Mouse (Mus musculus) bone marrow, adult 2 months (tissue): ENCODE measurements around the gene Olfr765.

Source experiments
- CTCF ChIP-seq: fragments of 200-500 bp; IDR thresholded peaks from 2 replicates; pipeline ENCODE4 v1.5.1; 2011; ENCODE audit warnings: low read length, control low read depth; ENCODE audit not compliant: control insufficient read depth, insufficient read depth
- POLR2A ChIP-seq: fragments of 200-500 bp; IDR thresholded peaks from 2 replicates; pipeline ENCODE4 v1.6.1; 2011; ENCODE audit warnings: low read depth, mild to moderate bottlenecking, control low read depth, low read length, borderline replicate concordance; ENCODE audit not compliant: control insufficient read depth

GRCm38 (mm10) chr10:128996523-128997040 lies 53.2 kb downstream of the Olfr765 start:
- TF ChIP-seq CTCF (no peak), POLR2A (no peak)
